Mouse (Mus musculus) urinary bladder, postnatal 25 days (tissue): ENCODE measurements at regions not wholly inside any gene's neighbourhood (a gene's known extent, or its start where the extent isn't known, plus 50 kb on each side); places are given as distances from the start of the nearest gene placed in this dataset.

Source experiments
- DNase-seq: peaks from one replicate; pipeline ENCODE4 v3.0.0; 2022; ENCODE audit warnings: low spot score

DNA sequence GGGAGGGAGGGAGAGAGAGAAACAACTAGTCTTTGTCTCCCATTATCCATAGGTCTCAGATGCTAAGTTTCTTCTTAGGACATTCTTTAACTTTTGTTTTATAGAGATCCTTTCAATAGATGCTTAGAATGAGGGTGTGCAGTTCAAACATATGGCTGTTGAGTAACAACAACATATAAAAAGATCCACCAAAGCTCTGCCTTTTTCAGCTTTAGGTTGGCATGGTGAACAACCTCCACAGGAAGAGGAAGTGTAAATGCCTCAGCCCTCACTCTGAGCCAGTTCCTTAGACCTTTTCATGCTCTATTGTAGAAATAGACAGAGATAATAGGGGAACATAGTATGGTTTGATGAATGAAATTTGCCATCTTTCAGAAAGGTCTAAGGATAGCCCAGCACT lies 326.0 kb downstream of the Fam84a start:
- DNase-seq: no peak

DNA sequence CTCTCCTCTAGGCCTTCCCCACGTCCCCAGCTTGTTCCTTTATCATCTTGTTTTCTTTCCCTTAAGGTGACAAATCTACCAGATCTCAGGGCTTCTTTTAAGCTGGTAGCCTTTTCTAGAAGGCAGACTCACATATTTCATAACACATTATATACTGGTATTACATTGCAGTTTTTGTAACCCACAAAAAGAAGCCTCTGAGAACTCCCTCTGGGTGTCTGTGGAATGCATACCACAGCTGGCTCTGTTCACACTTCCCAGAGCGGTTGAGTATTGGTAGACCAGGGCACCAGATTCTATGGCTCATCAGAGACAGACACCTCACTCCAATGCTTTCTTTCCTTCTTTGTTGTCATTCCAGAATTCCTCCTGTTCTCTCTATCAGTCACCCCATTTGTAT lies 336.4 kb downstream of the Fam84a start:
- no peak for DNase-seq

DNA sequence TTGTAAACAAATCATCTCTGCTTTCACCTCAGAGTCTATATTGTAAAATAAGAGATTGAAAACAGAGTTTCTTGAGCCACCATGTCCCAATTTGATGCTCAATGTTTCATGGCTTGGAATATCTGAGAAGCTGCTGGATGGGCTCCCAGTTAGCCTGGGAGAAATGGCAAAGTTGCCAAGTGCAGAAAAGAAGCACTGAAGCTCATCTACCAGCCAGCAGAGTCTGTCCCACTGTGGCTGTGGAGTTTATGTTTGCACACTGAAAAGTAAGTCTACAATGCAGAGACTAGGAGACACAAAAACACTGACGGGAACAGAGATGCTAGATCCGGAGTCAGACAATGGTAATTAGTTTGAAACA lies 341.7 kb downstream of the Fam84a start:
- DNase-seq: no peak

DNA sequence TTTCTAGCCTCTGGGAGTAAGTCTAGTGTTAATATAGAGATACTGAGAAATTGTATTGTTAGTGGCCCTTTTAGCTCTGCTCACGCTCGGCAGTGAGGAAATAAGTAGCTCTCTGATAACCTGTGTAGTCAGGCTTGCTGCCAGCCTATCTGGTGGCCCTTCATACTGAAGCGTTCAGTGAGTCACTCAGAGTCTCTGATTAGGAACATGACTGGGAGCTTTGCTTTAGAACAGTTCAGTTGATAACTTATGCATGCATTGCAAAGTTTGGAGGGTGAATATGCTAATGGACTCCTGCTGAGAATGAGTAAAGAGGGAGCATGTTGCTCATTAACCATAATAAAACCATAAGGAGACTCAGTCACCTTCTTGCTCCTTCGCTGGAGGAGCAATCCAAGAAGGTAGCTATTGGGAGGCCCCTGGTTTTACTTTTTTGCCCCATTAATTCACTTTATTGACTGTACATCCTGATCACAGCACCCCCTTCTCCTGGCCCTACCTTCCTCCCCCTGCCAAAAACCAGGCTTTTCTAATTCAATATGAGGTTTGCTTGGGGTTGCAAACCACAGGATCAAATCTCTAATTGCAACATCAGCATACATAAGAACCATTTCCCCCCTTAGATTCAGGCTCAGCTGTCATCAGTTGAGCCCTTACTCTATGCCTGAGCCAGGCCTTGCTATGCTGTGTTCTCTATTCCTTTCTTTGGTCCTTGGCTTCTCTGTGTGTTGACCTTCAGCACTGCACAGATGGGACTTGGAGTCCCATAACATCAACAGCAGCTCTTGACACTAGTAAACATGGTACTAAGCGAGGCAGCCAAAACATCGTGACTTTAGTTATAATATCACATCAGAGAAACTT lies 342.3 kb downstream of the Fam84a start:
- no peak for DNase-seq

DNA sequence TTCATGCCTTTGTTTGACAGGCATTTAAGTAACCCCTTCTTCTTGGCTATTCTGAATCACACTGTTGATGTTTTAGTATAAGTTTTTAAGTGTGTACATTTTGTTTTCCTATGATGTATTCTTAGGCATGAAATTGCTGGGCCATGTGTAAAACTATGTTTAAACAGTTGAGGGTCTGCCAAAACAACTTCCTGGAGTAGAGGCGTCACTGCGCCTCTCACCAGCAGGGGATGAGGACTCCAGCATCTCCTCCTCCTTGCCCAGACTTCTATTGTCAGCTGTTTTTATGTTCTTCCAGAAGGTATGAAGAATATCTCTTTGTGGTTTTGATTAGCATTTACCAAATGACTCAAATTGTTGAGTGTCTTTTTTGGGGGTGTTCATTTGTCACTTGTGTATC lies 372.1 kb downstream of the Fam84a start:
- DNase-seq: no peak

DNA sequence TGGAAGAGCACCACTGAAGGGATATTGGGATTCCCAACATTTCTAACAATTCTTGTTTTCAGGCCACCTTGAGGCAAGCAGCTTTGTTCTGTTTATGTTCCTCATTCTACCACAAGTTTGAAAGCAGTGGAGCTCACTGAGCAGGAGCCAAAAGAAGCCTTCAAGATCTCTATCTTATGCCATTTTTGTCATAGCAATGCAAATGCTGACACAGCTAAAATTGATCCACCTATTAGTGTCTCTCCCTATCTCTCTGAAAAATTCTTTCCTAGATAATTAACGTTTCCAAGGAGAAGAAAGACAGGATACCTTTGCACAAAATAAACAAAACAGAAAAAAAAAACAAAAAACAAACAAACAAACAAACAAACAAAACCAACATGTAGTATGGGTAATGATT lies 375.2 kb downstream of the Fam84a start:
- no peak for DNase-seq

DNA sequence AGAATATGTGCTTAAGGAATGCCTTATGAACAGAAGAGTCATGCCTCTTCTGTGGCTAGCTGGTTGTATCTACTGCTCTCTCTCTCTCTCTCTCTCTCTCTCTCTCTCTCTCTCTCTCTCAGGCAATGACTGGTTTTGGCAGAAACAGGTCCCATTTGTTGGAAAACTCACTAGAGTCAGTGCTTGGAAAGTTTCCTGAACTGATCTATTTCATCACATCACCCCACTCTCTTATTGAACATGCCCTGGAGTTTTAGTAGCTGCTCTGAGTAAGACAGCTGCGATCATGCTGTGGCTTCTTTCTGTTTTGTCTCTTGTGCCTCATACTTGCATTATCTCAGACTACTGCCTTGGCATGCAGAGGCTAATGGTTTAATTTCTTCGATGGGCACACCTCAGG lies 382.2 kb downstream of the Fam84a start:
- no peak for DNase-seq

DNA sequence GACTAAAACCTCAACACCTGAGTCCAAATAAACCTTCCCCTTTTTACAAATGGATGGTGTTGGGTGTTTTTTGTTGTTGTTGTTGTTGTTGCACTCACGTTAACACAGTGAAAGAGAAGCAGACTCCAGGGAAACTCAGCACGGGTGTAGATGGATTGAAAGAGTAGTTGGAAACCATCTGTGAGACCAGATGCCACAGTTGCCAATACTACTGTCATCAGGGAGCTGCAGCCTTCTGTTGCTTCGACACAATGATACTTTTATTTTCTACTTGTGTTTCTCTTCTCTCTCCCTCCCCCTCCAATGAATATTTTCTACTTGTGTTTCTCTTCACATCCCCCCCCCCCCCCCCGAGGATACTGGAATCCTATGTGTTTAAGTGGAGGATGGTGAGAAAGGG lies 382.7 kb downstream of the Fam84a start:
- DNase-seq: no peak

DNA sequence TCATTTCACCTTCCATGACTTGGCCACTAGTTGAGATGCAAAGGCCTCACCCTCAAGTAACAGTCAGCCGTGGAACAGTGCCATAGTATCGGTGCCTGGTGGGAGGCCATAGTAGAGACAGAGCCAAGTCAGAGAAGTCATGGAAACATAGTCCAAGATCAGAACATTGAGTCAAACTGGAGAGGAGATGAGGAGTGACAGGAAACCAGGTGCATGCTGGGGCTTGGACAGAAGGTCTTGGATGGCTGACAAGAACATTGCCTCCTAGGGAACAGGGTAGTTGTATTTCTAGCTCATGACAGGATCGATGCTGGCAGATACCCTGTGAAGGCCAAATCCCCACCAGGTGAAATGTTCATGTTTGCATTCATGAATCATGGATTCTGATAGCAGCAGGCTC lies 385.4 kb downstream of the Fam84a start:
- no peak for DNase-seq

DNA sequence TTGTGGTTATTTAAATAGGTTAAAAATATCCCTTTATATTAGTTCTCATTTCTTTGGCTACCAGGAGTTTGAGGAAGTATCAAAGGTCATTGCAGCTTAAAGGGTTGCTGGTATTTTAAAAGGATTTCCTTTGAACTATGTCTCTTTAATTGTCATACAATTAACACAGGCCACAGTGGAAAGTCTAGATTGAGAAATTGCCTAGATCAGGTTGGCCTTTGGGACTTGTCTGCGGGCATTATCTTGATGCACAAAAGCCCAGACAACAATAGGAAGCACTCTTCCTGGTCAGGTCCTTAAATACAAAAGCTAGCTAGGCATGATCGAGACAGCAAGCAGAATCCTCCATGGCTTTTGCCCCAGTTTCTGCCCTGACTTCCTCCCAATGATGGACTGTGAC lies 398.0 kb downstream of the Fam84a start:
- DNase-seq: no peak

DNA sequence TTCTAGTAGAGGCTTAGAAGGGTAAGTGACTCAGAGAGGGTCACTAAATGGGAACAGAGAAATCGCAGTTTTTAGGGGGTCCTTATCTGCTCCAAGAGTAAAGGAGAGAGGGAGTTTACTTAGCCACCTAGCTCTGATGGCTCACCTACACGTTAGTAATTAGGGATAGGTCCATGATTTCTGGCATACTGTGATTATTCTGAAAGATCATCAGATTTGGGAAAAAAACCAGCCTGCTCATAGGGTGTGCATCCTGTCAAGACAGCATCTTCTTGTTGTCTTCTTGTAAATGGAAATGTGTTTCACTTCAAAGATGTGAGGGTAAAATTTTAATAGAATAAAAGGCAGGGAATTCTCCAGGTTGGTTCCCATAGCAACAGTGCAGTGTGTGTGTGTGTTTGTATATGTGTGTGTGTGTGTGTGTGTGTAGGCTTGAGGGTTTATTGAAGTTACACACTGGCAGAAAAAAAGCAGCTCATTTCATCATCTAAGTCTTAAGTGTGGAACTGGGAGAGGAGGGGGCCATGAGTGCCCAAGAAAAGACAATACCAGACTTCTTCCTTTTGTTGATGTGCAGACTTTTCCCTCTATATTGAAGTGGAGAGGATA lies 407.4 kb downstream of the Fam84a start:
- DNase-seq: no peak

DNA sequence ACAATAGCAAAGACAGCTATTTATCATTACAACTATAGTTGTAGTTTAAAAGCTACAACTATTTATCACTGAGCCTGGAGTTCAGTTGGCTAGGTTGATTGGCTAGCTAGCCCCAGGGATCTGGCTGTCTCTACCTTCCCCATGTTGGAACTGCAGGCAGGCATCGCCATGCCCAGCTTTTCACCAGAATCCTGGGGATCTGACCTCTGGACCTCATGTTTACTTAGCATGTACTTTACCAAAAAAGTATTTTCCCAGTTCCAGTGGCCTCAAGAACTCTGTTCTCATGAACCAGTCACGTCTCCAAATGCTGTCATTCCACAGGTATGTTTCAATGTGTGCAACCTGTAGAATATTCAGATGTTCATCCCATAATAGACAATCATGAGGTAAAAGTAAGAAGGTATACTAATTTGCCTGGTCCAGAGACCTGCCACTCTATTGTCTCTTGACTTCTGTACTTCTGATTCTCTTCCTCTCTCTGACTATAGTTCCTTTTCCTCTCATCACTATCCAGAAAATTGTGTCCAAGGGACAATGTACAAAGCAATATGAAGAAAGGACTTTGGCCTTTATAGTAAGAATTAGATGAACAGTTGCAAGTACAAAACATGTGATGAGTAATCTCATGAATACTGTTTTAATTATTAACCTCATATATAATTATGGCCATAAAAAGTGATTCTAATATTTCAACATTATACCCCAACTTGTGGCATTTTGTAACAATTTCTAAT lies 421.8 kb downstream of the Fam84a start:
- DNase-seq: no peak

DNA sequence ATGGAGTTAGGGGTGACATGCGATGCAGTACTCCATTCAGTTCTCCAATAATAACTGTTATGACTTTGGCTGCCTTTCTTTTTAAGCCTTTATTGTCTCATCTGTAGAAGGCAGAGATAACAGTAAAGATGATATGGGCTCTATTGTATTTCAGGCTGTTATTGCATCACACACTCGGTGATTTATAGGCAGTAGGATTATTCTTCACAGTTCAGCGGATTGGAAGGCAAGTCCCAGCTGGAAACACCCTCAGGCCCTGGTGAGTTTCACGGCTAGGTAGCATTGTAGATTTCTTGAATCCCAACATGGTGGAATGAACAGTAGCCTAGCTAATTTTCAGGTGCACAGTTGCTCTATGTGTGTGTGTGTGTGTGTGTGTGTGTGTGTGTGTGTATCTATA lies 422.9 kb downstream of the Fam84a start:
- DNase-seq: no peak

DNA sequence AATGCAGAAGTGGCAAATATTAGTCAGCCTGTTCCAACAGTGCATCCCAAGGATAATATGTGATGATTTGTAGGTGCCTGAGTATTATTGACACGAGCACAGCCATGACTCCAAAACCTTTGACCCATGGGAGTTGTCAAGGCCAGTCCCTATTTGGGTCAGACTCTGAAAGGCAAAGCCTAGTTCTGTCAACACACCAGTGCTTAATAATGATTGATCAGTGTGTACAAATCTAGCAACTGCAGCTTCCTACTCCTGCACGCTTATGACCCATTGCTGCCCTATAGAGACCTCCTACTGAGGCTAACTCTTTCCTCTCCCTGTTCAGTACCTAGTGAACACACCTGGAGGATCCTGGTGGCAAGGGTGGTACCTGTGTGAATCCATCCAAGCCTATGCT lies 427.3 kb downstream of the Fam84a start:
- no peak for DNase-seq

DNA sequence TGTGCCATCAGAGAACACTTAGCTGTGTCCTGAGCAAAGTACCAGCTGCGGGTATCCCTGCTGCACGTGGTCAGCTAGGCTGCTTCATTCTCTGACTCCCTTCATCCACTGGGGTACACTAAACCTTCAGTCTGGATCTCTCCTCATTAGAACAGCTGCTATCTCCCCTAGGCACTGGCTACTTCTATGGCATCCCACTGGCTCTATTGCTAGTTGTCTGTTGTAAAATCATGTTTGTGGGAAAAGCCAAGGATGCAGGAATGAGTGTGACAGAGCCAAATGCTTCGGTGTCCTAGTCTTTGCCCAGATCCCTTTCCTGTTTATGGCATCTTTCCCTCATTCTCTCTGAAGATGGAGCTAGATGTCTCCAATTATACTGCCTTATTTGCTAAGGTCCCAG lies 440.9 kb downstream of the Nbas start:
- no peak for DNase-seq

DNA sequence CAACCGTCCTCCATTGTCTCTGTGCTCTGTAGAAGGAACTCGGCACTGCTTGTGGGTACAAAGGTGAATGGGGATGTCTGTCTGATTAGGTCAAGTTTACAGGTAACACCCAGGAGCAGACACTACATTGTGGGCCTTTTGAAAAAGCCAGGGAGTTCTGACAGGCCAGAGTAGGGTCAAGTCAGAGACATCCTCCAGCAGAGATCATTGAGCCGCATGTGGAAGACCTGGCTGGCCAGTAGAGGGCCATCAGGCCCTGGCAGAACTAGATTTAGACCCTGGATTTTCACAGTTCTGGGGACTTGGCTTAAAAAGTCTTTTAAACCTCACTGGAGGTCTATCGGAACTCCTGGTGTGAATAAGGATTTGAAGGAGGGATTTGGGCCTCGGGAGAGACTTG lies 438.8 kb downstream of the Nbas start:
- DNase-seq: no peak

DNA sequence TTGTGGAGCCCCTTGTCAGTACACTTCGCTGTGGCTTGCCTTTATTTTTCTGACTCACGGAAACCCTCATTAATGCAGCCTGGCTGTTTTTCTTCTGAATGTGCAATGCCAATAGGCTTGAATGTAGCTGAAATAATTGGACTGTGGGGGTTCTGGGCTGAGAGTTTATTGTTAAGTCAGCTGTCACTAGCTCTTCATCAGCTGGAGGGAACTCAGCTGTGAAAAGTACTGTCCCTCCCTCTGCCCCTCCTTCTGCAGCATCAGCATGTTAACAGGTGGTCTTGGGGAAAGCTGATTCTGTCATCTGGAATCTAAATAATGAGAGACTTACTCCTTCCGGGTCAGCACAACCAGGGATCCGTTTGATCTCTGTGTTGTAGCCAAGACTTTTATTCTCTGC lies 437.6 kb downstream of the Nbas start:
- DNase-seq: no peak

DNA sequence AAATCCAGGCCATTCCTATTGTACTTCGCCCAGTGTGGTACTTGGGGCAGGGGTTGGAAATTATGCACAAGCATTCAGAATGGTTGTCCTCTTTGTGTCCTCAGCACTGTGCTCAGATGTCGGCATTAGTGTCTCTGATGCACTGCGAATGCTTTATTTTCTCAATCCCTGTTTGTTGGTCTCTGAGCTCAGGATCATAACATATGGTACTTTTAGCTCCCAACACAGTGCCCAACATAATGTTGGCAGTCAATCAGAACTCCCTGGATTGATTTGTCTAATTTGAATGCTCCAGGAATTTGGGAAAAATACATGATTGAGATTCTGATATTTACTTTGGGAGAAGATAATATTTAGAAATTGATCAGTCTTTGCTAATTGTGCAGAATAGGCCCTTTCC lies 434.7 kb downstream of the Nbas start:
- DNase-seq: no peak

DNA sequence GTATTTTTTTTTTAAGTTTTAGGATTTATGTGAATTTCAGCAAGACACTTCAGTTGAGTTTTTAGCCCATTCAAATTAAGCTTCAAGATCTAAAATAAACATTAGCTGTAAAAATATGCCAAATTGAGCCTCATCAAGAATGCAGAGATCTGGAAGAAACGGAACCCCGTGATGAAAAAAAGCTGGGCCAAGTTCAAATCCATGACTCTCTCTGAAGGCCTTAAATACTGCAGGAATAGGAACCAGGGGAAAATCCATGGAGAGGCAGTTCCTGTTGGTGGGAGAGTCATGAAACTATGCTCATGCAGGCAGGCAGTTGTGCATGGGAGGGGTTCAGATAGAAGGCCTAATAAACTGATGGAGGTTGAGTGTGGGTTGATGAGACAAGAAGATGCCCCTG lies 430.9 kb downstream of the Nbas start:
- DNase-seq: no peak

DNA sequence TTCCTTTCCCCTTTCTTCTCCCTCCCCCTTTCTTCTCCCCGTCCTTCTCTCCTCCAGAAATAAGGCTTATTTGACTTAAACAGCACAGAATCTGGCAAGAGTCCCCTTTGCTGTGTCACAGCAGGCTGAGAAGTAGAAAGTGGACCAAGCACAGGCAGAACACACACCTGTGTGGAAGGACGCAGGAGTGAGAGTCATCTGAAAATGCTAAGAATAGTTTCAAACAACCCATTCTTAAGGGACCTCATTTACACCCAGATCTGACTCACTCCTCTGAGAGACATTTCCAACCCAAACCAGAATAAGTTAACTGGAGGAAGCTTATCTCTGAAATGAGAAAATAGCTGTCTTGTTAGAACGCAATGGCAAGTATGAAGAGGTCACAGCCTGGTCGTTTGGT lies 429.9 kb downstream of the Nbas start:
- no peak for DNase-seq

DNA sequence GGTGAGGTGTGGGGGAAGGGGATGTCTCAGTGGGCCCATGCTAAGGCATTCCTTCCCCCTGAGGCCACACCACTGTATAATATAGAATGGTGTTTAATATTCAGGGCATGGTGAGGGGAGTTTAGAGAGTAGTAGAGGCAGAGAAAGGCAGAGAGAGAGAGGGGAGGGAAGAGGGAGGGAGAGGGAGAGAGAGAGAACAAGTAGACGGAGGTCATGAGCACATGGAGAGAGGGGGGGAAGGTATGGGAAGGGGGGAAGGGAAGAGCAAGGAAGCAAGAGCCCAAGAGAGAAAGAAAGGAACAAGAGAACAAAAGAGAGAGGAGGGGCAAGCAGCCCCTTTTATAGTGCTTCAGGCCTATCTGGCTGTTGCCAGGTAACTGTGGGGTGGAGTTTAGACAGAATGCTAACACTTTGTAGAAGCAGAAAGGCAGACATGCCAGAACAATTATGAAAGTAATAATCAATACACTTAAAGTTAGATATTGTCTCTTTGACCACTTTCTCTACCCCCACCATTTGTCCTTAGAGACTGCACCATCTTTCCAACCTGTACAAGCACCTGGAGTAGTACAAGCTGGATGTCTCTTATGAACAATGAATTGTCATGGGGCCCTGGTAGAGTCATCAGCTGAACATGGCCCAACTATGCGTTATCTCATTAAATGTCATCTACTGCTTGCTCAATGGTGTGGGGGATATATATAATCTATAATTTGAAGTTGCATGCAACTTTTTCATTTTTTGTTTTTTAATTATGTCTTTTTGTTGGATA lies 422.6 kb downstream of the Nbas start:
- no peak for DNase-seq

DNA sequence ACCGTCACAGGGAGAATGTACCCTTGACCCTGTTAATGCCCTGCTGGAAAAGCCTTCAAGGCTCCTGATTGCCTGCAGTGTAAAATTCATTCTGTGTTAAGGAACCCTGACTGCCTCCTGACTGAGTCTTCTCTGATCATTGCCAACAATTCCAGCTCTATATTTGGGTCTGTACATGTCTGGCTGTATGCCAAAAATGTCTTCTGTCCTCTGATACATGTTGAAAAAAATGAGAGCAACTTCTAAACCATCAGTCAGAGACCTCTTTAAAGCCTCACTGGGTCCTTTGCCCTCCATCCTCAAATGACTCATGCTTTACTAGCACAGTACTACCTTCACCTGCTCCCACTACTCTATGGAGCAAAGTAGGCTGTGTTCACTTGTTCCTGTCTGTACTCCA lies 408.3 kb downstream of the Nbas start:
- DNase-seq: no peak

DNA sequence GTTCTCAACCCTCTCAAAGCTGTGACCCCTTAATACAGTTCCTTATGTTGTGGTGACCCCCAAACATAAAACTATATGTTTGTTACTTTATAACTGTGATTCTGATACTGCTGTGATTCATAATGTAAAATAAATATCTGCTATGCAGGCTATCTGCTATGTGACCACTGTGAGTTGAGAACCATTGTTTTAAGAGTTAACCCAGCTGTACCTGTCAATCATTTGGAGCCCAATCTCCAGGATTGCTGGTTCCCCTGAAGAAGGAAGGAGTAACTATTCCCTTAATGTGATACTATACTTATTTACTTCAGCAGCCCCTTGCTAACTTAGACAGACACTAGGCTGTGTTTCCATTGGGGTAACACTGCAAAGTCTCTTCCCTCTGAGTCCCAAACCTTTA lies 400.5 kb downstream of the Nbas start:
- no peak for DNase-seq
